Mouse (Mus musculus) forebrain, embryonic 15.5 days (tissue): ENCODE measurements around the gene Itga10. TPM values are rescaled to one million over a fixed set of nuclear protein-coding genes. Genes with fewer than 3 reads are reported as not detected.
A peak's percentile ranks its signal among the peaks of the same experiment; 100 is the strongest.
"Not testable (repeated sequence)": the region's sequence is repeated elsewhere in the genome, so short reads cannot be mapped to it uniquely, and the experiment has no call there.

Experiments
- ATAC-seq: fragments of 200-750 bp; cut with Nextera tagmentation; replicated peaks from 2 replicates; pipeline ENCODE4 v1.8.0; 2017; ENCODE audit warnings: mild to moderate bottlenecking, moderate TSS enrichment, moderate library complexity
- H3K27ac ChIP-seq: fragments of 300-500 bp; sonication (generic); replicated peaks from 2 replicates; pipeline ENCODE4 v1.5.1; 2015; ENCODE audit warnings: mild to moderate bottlenecking, inconsistent platforms
- H3K27me3 ChIP-seq: fragments of 300-500 bp; sonication (generic); 2 replicates; pipeline ENCODE4 v1.6.1; 2015; ENCODE audit warnings: inconsistent platforms
- H3K36me3 ChIP-seq: fragments of 300-500 bp; sonication (generic); 2 replicates; pipeline ENCODE4 v1.6.1; 2015; ENCODE audit warnings: mild to moderate bottlenecking, inconsistent platforms
- H3K4me1 ChIP-seq: fragments of 300-500 bp; sonication (generic); 2 replicates; pipeline ENCODE4 v1.6.1; 2015; ENCODE audit warnings: inconsistent platforms
- H3K4me2 ChIP-seq: fragments of 300-500 bp; sonication (generic); replicated peaks from 2 replicates; pipeline ENCODE4 v1.6.1; 2015; ENCODE audit warnings: mild to moderate bottlenecking, inconsistent platforms
- H3K4me3 ChIP-seq: fragments of 300-500 bp; sonication (generic); 2 replicates; pipeline ENCODE4 v1.5.1; 2015; ENCODE audit warnings: mild to moderate bottlenecking, inconsistent platforms
- H3K9ac ChIP-seq: fragments of 300-500 bp; sonication (generic); replicated peaks from 2 replicates; pipeline ENCODE4 v1.6.1; 2015; ENCODE audit warnings: mild to moderate bottlenecking, inconsistent platforms
- H3K9me3 ChIP-seq: fragments of 300-500 bp; sonication (generic); 2 replicates; pipeline ENCODE4 v1.6.1; 2016; ENCODE audit warnings: inconsistent platforms
- WGBS: fragments of 180-500 bp; shearing (Covaris S2); methylation state at CpG from one replicate; pipeline ENCODE4 v1.1.7; 2015; ENCODE audit warnings: mixed read lengths; 5-methylcytosine and 5-hydroxymethylcytosine counted together
- polyA plus RNA-seq: library from polyadenylated mRNA; unstranded; fragments of >200 nt; fragmentation: Nextera tagmentation; extraction: Ambion mirVana; gene quantifications from 2 replicates; pipeline ENCODE4 v1.2.1, GENCODE M21; 2015

The Itga10 gene
- polyA plus RNA-seq, 1 experiment from 2014 or later, result 0.55 TPM

DNA sequence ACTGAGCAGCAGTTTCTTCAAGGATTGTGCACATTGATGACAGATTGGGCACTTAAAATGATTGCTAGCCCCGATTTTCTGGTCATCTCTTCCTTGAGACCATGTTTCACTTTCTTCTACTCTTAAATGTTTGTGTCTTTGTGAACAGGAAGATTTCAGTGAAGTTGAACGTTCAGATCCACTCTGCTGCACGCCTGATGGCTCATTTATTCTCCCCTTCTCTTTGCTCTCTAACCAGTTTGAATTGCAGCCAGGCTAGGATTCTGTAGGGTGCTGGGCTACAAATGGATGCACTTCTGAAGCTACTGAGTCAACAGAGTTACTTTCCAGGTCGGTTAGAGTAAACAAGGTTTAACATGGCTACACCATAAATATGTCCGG is 42.7 kb upstream of the Itga10 start:
- H3K27ac ChIP-seq, result peak overlapping the region; percentile 96
- peak overlapping the region; percentile 86 for H3K4me3 ChIP-seq
- H3K9me3 ChIP-seq, result no peaks in the 10 kb centered on the region
- H3K27me3 ChIP-seq, result no peaks in the 10 kb centered on the region
- H3K36me3 ChIP-seq, result no peaks in the 10 kb centered on the region
- no peak for ATAC-seq
- H3K4me1 ChIP-seq, result peaks cover 68% of the 10 kb centered on the region
- H3K9ac ChIP-seq, result peak overlapping the region; percentile 94
- H3K4me2 ChIP-seq, result peak overlapping the region; percentile 54
- 33% methylated on average over 5 of the region's 5 CpGs for WGBS

DNA sequence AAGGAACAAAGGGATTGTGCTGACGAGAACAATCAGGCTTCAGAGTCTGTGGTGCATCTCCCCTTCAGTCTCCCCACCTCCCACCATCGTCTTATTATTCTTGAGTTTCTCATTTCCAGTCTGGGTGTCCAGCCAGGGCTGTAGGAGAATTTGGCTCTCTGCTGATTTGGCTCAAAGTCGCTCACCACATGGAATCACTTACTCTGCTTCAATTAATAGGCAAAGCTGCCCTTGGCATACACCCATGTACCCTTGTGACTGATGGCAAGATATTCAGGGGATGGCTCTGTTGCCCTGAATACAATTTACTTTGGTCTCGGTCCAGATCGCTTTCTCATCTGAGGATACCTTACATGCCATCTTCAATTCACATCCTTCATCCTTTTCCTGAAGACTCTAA is 42.1 kb upstream of the Itga10 start:
- WGBS, result 27% methylated on average over 5 of the region's 5 CpGs
- ATAC-seq, result no peak

DNA sequence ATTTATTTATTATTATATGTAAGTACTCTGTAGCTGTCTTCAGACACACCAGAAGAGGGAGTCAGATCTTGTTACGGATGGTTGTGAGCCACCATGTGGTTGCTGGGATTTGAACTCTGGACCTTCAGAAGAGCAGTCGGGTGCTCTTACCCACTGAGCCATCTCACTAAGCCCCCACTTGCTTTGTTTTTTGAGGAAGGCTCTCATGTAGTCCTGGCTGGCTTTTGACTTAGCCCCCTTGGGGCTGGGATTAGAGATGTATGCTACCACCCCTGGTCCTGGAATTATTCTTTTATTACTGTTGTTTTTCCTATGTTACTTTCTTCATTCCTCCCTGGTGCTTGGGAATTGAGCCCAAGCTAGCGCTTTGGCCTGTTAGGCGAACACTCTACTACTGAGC is 39.4 kb upstream of the Itga10 start:
- not testable (repeated sequence) for H3K27me3 ChIP-seq, H3K27ac ChIP-seq, H3K36me3 ChIP-seq, H3K9ac ChIP-seq, H3K9me3 ChIP-seq, ATAC-seq, H3K4me3 ChIP-seq, H3K4me2 ChIP-seq
- H3K4me1 ChIP-seq, result peaks cover 43% of the 10 kb centered on the region
- 92% methylated on average over 4 of the region's 4 CpGs for WGBS

More for the DNA sequence above, 42.1 kb upstream of the Itga10 start:
- peak overlapping the region; percentile 86 for H3K4me3 ChIP-seq
- H3K27me3 ChIP-seq, result no peaks in the 10 kb centered on the region
- H3K27ac ChIP-seq, result peak overlapping the region; percentile 96
- H3K9me3 ChIP-seq, result no peaks in the 10 kb centered on the region
- H3K4me1 ChIP-seq, result peaks cover 62% of the 10 kb centered on the region
- peak overlapping the region; percentile 54 for H3K4me2 ChIP-seq
- peak overlapping the region; percentile 94 for H3K9ac ChIP-seq
- no peaks in the 10 kb centered on the region for H3K36me3 ChIP-seq

DNA sequence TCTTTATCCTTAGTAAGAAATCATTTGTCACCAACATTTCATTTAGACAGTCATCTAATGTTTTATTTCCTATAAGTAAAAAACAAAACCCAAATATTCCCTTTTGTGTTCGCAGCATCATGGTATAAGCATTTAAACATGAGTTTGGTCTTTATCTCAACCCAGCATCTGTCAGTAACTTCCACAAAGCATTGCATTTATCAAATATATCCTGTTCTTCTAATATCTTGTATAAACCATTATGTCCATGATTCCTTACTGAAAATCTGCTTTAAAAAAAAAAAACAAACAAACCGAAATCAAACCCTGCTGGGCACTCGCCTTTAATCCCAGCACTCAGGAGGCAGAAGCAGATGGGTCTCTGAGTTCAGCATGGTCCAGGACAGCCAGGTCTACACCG is 38.8 kb upstream of the Itga10 start:
- H3K27me3 ChIP-seq, result no peaks in the 10 kb centered on the region
- no peaks in the 10 kb centered on the region for H3K9me3 ChIP-seq
- H3K4me1 ChIP-seq, result peaks cover 43% of the 10 kb centered on the region
- H3K9ac ChIP-seq, result no peak overlapping the region
- H3K36me3 ChIP-seq, result no peaks in the 10 kb centered on the region
- H3K4me2 ChIP-seq, result no peak overlapping the region
- 93% methylated on average over 4 of the region's 4 CpGs for WGBS
- ATAC-seq, result no peak
- no peak overlapping the region for H3K27ac ChIP-seq
- no peak overlapping the region for H3K4me3 ChIP-seq

DNA sequence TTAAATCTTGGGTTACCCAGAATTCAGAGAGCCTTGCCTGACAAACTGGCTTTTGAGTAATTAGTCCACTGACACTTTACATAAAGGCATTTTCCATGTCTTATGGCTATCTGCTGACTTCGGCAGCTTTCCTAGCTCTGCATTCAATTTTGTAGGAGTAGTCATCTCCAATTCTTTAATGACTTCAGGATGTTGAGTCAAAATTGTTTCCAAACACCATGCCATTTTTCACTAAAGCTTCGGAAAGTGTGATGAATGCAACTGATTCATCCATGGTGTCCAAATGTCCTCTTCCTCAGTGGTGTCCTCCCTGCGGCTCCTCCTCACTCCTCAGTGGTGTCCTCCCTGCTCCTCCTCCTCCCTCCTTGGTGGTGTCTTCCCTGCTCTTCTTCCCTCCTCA is 27.4 kb upstream of the Itga10 start:
- ATAC-seq, result no peak
- 96% methylated on average over 3 of the region's 3 CpGs for WGBS
- H3K4me1 ChIP-seq, result no peaks in the 10 kb centered on the region
- H3K4me2 ChIP-seq, result no peak overlapping the region
- no peak overlapping the region for H3K9ac ChIP-seq
- peaks cover 60% of the 10 kb centered on the region for H3K36me3 ChIP-seq
- no peak overlapping the region for H3K4me3 ChIP-seq
- no peaks in the 10 kb centered on the region for H3K9me3 ChIP-seq
- no peak overlapping the region for H3K27ac ChIP-seq
- H3K27me3 ChIP-seq, result no peaks in the 10 kb centered on the region

DNA sequence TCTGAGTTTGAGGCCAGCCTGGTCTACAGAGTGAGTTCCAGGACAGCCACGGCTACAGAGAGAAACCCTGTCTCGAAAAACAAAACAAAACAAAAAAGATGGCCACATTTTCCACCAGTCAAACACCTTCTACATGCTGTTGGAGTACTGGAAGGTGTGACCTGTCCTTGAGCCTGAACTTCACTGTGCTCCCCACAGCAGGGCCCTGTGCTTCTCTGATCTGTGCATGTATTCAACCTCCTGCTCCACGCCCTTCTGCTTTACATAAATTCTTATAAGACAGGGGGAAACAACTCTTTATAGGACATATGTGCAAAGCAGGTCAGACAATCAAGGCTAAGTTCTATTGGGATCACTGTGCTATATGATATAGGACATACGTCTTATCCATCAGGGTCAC is 22.2 kb upstream of the Itga10 start:
- ATAC-seq, result no peak
- Histone ChIP-seq H3K4me1 (no peaks in the 10 kb centered on the region), H3K27me3 (no peaks in the 10 kb centered on the region), H3K27ac (no peak overlapping the region), H3K9ac (no peak overlapping the region), H3K9me3 (no peaks in the 10 kb centered on the region), H3K4me3 (no peak overlapping the region), H3K4me2 (no peak overlapping the region), H3K36me3 (peaks cover 62% of the 10 kb centered on the region)
- WGBS, result 89% methylated on average over 4 of the region's 4 CpGs

DNA sequence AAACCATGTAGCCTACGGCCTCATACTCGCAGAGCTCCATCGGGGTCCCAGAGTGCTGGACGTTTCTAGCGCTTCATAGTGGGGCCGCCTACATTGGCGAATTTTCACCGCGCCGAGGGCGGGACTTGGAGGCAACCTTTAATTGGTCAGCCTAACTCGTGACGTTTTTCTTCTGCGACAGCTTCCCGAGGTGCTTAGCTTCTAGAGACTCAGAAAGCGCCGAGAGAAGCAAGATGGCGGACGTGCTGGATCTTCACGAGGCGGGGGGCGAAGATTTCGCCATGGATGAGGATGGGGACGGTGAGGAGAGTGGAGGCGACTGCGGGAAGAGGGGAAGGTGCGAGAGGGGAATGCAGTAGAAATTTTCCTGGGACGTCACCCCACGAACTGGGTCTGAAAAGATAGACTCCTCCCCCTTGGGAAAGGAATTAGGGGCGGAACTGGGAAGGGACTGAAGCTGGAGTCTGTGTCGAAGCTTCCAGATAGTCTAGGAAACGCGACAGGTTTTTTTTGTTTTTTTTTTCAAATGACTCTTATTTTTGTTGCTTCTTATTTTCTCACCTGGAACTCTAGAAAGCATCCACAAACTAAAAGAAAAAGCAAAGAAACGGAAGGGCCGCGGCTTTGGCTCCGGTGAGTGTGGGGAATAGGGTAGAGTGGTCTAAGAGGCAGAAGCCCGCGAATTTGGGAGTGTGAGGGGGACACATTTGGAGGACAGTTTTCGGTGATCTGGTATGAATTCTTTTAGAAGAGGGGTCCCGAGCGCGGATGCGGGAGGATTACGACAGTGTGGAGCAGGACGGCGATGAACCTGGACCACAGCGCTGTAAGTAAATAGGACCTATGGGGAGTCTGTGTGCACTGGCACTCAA is 15.4 kb upstream of the Itga10 start, which contains the start of gene Rbm8a:
Gene Rbm8a, plus strand, starts transcription at position 205 of the 872 bp plus-strand sequence.
- WGBS, result under 1% methylated on average over 48 of the region's 48 CpGs
- ATAC-seq, result peak; percentile 95
- Histone ChIP-seq H3K36me3 (peaks cover 37% of the 10 kb centered on the region), H3K27ac (peak within 1 kb of the TSS; percentile 82), H3K4me2 (peak within 1 kb of the TSS; percentile 83), H3K9me3 (no peaks in the 10 kb centered on the region), H3K4me1 (peaks cover 21% of the 10 kb centered on the region), H3K27me3 (no peaks in the 10 kb centered on the region), H3K9ac (peak within 1 kb of the TSS; percentile 61), H3K4me3 (peak within 1 kb of the TSS; percentile 63)

DNA sequence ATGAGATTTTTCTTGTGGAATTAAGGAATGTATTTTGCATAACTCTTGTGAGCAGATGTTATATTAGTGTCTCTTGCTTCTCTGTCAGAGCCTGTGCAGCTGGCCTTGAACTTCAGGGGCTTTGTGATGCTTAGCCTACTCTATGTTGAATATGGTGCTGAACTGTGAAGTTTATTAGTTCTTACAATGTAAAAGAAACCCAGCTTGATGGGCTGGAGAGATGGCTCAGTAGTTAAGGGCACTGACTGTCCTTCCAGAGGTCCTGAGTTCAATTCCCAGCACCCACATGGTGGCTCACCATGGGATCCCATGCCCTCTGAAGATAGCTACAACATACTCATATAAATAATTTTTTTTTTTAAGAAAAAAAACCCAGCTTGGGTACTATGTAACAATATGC is 13.3 kb upstream of the Itga10 start:
- no peaks in the 10 kb centered on the region for H3K27me3 ChIP-seq
- no peaks in the 10 kb centered on the region for H3K9me3 ChIP-seq
- H3K9ac ChIP-seq, result no peak overlapping the region
- no peak for ATAC-seq
- peaks cover 37% of the 10 kb centered on the region for H3K4me1 ChIP-seq
- no peak overlapping the region for H3K4me2 ChIP-seq
- H3K4me3 ChIP-seq, result no peak overlapping the region
- H3K36me3 ChIP-seq, result peaks cover 23% of the 10 kb centered on the region
- H3K27ac ChIP-seq, result no peak overlapping the region

DNA sequence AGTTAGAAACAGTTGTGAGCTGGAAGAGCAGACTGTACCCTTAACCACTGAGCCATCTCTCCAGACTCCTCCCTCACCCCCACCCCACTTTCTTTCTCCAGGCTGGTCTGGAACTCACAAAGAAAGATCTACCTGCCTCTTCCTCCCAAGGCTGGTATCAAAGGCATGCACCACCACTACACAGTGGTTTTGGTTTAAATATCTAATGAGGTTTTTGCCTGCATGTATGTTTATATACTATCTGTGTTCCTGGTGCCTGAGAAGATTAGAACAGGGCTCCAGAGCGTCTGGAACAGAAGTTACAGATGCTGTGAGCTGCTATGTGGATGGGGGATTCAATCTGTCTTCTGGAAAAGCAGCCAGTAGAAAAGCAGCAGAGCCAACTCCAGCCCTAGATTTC is 11.4 kb upstream of the Itga10 start:
- Histone ChIP-seq H3K9ac (no peak overlapping the region), H3K9me3 (no peaks in the 10 kb centered on the region), H3K27ac (no peak overlapping the region), H3K4me3 (no peak overlapping the region), H3K4me1 (peaks cover 40% of the 10 kb centered on the region), H3K4me2 (no peak overlapping the region), H3K27me3 (no peaks in the 10 kb centered on the region), H3K36me3 (peaks cover 37% of the 10 kb centered on the region)
- WGBS, result 84% methylated on average over 1 of the region's 1 CpGs
- ATAC-seq, result no peak

DNA sequence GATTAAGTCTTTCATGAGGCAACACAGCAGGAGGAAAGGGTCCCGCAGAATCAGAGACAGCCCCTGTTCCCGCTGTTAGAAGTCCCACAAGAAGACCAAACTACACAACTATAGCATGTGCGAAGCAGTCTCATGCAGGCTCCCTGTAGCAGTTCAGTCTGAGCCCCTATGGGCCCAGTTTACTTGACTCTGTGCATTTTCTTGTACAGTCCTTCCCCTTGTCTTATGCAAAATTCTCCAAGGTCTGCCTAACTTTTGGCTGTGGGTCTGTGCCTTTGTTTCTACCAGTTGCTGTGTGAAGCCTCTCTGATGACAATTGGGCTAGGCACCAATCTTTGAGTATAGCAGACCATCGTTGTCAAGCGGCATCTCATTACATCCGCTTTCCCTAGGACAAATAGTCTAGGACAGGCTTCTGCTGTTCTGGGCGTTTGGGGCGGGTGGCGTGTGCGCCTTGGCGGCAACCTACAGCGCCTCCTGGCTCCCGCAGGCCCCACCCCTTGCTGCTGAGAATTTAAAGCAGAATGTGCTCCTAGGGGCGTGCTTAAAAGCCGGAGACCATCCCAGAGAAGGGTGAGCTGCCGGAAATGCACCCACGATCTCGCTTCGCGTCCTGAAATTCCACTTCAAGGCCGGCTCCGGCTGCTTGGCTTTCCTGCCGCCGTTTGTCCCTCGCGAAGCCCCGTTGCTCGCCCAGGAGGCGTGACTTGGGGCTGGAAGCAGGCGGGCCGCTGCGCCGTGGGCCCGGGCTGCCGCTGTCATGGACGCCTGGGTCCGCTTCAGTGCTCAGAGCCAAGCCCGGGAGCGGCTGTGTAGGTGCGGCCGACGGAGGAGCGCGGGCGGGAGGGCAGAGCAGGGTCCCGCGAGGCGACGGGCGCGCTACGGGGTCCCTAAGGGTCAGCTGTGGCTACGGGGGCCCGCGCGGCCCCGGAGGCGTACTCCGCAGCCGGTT is 10.2 kb upstream of the Itga10 start, which contains the start of the genes Pex11b and Gm42957:
Gene Pex11b, plus strand, starts transcription at position 449 of the 952 bp plus-strand sequence.
Gene Gm42957, plus strand, starts transcription at position 547 of the 952 bp plus-strand sequence.
- H3K27ac ChIP-seq, result peak within 1 kb of the TSS; percentile 91
- ATAC-seq, result peak; percentile 95
- H3K36me3 ChIP-seq, result peaks cover 42% of the 10 kb centered on the region
- H3K4me2 ChIP-seq, result peak within 1 kb of the TSS; percentile 84
- WGBS, result 2% methylated on average over 60 of the region's 60 CpGs
- peaks cover 35% of the 10 kb centered on the region for H3K4me1 ChIP-seq
- H3K9me3 ChIP-seq, result no peaks in the 10 kb centered on the region
- H3K9ac ChIP-seq, result peak within 1 kb of the TSS; percentile 98
- no peaks in the 10 kb centered on the region for H3K27me3 ChIP-seq
- peak within 1 kb of the TSS; percentile 93 for H3K4me3 ChIP-seq

DNA sequence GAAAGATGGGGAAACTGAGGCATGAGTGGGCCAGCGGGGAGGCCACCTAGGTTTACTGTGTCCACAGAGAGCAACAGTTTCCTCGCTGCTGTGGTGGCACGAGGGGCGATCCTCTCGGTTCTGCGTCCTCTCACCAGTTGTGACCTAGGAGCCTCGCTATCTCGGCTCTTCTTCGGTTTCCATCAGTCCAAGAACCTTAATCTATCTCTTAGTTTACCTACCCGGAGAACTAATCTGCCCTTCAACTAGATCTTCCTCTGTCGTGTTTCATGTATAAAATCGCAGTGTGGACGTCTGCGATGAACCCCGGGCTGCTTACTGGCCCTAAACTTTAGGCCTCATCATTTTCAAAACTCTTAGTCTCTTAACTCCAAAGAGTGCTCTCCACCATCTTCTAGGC is 9.5 kb upstream of the Itga10 start:
- peak overlapping the region; percentile 93 for H3K4me3 ChIP-seq
- peaks cover 28% of the 10 kb centered on the region for H3K4me1 ChIP-seq
- H3K4me2 ChIP-seq, result peak overlapping the region; percentile 84
- no peaks in the 10 kb centered on the region for H3K27me3 ChIP-seq
- WGBS, result 10% methylated on average over 15 of the region's 15 CpGs
- H3K9me3 ChIP-seq, result no peaks in the 10 kb centered on the region
- H3K36me3 ChIP-seq, result peaks cover 42% of the 10 kb centered on the region
- peak overlapping the region; percentile 98 for H3K9ac ChIP-seq
- H3K27ac ChIP-seq, result peak overlapping the region; percentile 91
- no peak for ATAC-seq

DNA sequence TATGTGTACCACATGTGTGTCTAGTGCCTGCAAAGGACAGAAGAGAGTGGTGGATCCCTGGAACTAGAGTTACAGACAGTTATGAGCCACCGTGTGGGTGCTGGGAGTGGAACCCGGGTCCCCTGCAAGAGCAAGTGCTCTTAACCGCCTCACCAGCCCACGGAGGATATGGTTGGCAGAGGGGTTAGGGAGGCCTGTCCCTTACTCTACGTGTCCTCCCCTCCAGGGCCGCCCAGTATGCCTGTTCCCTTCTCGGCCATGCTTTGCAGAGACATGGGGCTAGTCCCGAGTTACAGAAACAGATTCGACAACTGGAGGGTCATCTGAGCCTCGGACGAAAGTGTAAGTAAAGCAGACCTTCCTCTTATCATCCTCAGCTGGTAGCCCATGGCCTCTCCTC is 8.9 kb upstream of the Itga10 start:
- Histone ChIP-seq H3K9me3 (no peaks in the 10 kb centered on the region), H3K9ac (no peak overlapping the region; the same call in 1 of the 2 replicates), H3K4me2 (peak overlapping the region; percentile 84), H3K27me3 (no peaks in the 10 kb centered on the region), H3K4me3 (peak overlapping the region; percentile 93), H3K4me1 (peaks cover 24% of the 10 kb centered on the region), H3K36me3 (peaks cover 39% of the 10 kb centered on the region), H3K27ac (no peak overlapping the region)
- ATAC-seq, result no peak
- WGBS, result 69% methylated on average over 11 of the region's 11 CpGs
